Mouse (Mus musculus) heart, embryonic 13.5 days (tissue): Measurements from ENCODE around the gene Gm10842. TPM values are rescaled to one million over a fixed set of nuclear protein-coding genes. Genes with fewer than 3 reads are reported as not detected.
A peak's percentile ranks its signal among the peaks of the same experiment; 100 is the strongest.
"Not testable (repeated sequence)": the region's sequence is repeated elsewhere in the genome, so short reads cannot be mapped to it uniquely, and the experiment has no call there.

Experiments
- ATAC-seq: fragments of 200-750 bp; cut with Nextera tagmentation; 2 replicates; pipeline ENCODE4 v1.8.0; 2017; ENCODE audit warnings: moderate TSS enrichment; ENCODE audit not compliant: insufficient number of reproducible peaks, low FRiP score, low TSS enrichment; ENCODE audit errors: extremely low read depth
- H3K27ac ChIP-seq: fragments of 300-500 bp; sonication (generic); replicated peaks from 2 replicates; pipeline ENCODE4 v1.5.1; 2015; ENCODE audit warnings: moderate library complexity, mild to moderate bottlenecking, inconsistent platforms
- H3K27me3 ChIP-seq: fragments of 300-500 bp; sonication (generic); replicated peaks from 2 replicates; pipeline ENCODE4 v1.6.1; 2015; ENCODE audit warnings: mild to moderate bottlenecking, inconsistent platforms
- H3K36me3 ChIP-seq: fragments of 300-500 bp; sonication (generic); 2 replicates; pipeline ENCODE4 v1.6.1; 2015; ENCODE audit warnings: mild to moderate bottlenecking, inconsistent platforms
- H3K4me1 ChIP-seq: fragments of 300-500 bp; sonication (generic); 2 replicates; pipeline ENCODE4 v1.6.1; 2015; ENCODE audit warnings: inconsistent platforms
- H3K4me2 ChIP-seq: fragments of 300-500 bp; sonication (generic); 2 replicates; pipeline ENCODE4 v1.6.1; 2015; ENCODE audit warnings: inconsistent platforms, mild to moderate bottlenecking, moderate library complexity
- H3K4me3 ChIP-seq: fragments of 300-500 bp; sonication (generic); 2 replicates; pipeline ENCODE4 v1.5.1; 2015; ENCODE audit warnings: moderate library complexity, mild to moderate bottlenecking, inconsistent platforms
- H3K9ac ChIP-seq: fragments of 300-500 bp; sonication (generic); 2 replicates; pipeline ENCODE4 v1.6.1; 2015; ENCODE audit warnings: inconsistent platforms, mild to moderate bottlenecking, moderate library complexity
- H3K9me3 ChIP-seq: fragments of 300-500 bp; sonication (generic); 2 replicates; pipeline ENCODE4 v1.6.1; 2016; ENCODE audit warnings: inconsistent platforms
- WGBS: fragments of 180-500 bp; shearing (Covaris S2); methylation state at CpG from one replicate; pipeline ENCODE4 v1.1.7; 2015; ENCODE audit warnings: mixed read lengths; 5-methylcytosine and 5-hydroxymethylcytosine counted together
- polyA plus RNA-seq: library from polyadenylated mRNA; unstranded; fragments of >200 nt; fragmentation: Nextera tagmentation; extraction: Ambion mirVana; gene quantifications from 2 replicates; pipeline ENCODE4 v1.2.1, GENCODE M21; 2015

The Gm10842 gene
- not detected in 2 replicates for polyA plus RNA-seq

DNA sequence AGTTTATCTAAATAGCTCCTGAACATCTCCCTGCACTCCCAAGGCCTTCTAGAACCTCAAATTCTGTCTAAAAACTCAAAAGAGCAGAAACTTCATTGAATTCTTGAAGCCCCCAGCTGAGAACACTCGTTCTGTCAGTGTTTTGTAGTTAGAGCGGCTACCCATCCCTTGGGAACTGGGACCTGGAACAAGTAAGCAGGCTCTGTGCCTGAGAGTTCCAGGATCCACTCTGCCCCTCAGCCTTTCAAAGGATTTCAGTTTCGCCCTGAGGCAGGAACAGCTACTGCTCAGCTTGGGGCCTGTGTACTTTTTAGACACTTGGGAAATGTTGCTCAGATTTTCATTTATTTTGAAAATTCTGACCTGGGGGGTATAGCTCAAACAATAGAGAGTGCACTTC, at the start of gene Gm10842:
Gene Gm10842, plus strand, starts transcription at position 301 of the 400 bp plus-strand sequence.
- Histone ChIP-seq H3K9ac (no peak within 1 kb of the TSS), H3K36me3 (peaks cover 4% of the 10 kb centered on the region), H3K9me3 (no peaks in the 10 kb centered on the region), H3K27me3 (no peaks in the 10 kb centered on the region), H3K4me3 (no peak within 1 kb of the TSS), H3K4me2 (no peak within 1 kb of the TSS), H3K4me1 (peaks cover 11% of the 10 kb centered on the region), H3K27ac (no peak within 1 kb of the TSS)
- 74% methylated on average over 3 of the region's 3 CpGs for WGBS
- ATAC-seq = no peak

DNA sequence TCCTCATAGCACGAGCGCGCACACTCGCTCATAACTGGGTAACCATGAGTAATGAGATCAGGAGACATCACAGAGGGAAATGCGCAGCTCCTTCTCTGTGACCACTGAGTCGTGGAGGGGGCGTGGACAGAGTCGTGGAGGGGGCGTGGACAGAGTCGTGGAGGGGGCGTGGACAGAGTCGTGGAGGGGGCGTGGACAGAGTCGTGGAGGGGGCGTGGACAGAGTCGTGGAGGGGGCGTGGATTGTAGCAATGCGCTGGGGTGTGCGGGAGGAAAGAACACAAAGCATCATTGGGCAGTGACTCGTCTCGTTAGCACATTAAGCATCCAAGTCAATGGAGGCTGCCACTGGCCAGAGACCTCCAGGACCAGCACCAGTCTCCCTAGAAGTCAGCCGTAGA, 34.2 kb upstream of the Gm10842 start:
- not testable (repeated sequence) for H3K9ac ChIP-seq, H3K4me3 ChIP-seq, H3K9me3 ChIP-seq, H3K4me1 ChIP-seq, ATAC-seq, H3K27ac ChIP-seq, H3K36me3 ChIP-seq, H3K27me3 ChIP-seq
- 0 out of 2 replicates have a peak overlapping the region, but pooled peaks have one; percentile 9 for H3K4me2 ChIP-seq
- 72% methylated on average over 22 of the region's 22 CpGs for WGBS

DNA sequence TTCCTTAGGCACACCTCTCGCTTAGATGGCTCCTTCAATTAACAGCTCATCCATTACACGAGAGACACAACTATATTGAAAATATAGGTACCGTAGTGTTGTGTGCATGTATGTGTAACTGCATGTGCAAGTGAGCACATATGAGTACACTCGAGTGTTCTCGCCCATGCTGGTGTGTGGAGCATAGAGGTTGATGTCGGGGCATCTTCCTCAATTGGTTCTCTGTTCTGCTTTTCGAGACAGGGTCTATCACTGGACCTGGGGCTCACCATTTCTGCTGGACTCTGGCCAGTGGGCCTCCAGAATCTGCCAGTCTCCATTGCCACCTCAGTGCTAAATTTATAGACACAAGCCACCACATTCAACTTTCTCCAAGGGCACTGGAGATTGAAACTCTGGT, 28.9 kb upstream of the Gm10842 start:
- H3K9ac ChIP-seq = no peak overlapping the region
- no peaks in the 10 kb centered on the region for H3K4me1 ChIP-seq
- H3K27me3 ChIP-seq = no peaks in the 10 kb centered on the region
- no peaks in the 10 kb centered on the region for H3K9me3 ChIP-seq
- no peak for ATAC-seq
- WGBS = 75% methylated on average over 7 of the region's 7 CpGs
- no peak overlapping the region for H3K27ac ChIP-seq
- H3K4me2 ChIP-seq = no peak overlapping the region
- H3K4me3 ChIP-seq = no peak overlapping the region
- no peaks in the 10 kb centered on the region for H3K36me3 ChIP-seq

DNA sequence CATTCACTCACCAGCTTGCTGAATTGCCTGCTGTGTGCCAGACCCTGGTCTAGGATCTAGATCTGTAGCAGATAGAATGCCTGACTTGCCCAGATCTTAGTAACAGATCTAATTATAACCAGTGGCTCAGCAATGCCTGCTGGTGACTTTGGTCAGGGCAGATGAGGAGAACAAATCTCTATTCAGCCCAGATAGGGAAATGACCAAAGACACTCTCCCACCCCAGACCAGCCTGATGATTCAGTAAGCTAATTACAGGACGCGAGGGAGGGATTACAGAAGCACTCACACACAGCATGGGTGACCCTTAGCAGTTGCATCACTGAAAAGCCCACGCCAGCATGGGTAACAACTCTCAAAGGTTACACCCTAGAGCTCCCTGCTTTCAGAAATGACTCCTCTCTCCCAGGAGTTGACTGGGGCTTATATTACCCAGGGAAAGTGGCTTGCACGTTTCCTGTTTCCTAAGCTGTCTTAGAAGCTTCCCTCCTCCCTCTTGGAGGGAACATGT, 26.1 kb upstream of the Gm10842 start:
- no peaks in the 10 kb centered on the region for H3K9me3 ChIP-seq
- no peaks in the 10 kb centered on the region for H3K27me3 ChIP-seq
- WGBS = 15% methylated on average over 4 of the region's 4 CpGs
- ATAC-seq = no peak
- H3K36me3 ChIP-seq = no peaks in the 10 kb centered on the region
- no peaks in the 10 kb centered on the region for H3K4me1 ChIP-seq
- no peak overlapping the region for H3K27ac ChIP-seq
- no peak overlapping the region for H3K4me2 ChIP-seq
- no peak overlapping the region for H3K9ac ChIP-seq
- H3K4me3 ChIP-seq = no peak overlapping the region

DNA sequence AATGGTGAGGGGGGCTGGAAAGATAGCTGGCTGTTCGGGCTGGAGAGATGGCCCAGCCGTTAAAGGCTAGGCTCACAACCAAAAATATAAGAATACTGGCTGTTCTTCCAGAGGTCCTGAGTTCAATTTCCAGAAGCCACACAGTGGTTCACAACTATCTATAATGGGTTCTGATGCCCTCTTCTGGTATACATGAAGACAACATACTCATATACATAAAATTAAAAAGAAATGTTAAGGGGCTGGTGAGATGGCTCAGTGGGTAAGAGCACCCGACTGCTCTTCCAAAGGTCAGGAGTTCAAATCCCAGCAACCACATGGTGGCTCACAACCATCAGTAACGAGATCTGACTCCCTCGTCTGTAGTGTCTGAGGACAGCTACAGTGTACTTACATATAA, 24.9 kb upstream of the Gm10842 start:
- not testable (repeated sequence) for H3K9ac ChIP-seq, H3K4me1 ChIP-seq, H3K36me3 ChIP-seq, ATAC-seq, H3K9me3 ChIP-seq, H3K4me3 ChIP-seq, H3K27ac ChIP-seq, H3K4me2 ChIP-seq, H3K27me3 ChIP-seq
- WGBS = 67% methylated on average over 5 of the region's 5 CpGs

DNA sequence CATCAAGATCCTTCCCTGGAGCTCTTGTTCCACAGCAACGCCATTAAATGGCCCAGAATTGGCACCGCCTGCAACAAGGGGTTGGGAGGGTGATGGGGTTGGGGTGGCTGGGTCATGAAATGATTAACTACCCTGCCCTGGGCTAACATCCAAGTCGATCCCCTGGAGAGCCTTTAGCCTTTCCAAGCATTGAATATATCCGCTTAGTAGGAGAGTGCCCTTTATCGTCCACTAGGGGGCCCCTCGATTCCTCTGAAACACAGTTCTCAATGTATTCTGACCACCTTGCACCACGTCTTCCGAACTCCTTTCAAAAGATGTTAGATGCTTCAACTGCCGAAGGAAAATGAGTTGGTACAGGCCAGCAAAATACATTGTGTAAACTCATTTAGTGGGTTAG, 22.7 kb upstream of the Gm10842 start:
- Histone ChIP-seq H3K4me2 (no peak overlapping the region), H3K4me1 (peaks cover 13% of the 10 kb centered on the region), H3K27me3 (no peaks in the 10 kb centered on the region), H3K9me3 (no peaks in the 10 kb centered on the region), H3K9ac (no peak overlapping the region), H3K36me3 (peaks cover 4% of the 10 kb centered on the region), H3K4me3 (no peak overlapping the region), H3K27ac (no peak overlapping the region)
- no peak for ATAC-seq
- 10% methylated on average over 9 of the region's 9 CpGs for WGBS

DNA sequence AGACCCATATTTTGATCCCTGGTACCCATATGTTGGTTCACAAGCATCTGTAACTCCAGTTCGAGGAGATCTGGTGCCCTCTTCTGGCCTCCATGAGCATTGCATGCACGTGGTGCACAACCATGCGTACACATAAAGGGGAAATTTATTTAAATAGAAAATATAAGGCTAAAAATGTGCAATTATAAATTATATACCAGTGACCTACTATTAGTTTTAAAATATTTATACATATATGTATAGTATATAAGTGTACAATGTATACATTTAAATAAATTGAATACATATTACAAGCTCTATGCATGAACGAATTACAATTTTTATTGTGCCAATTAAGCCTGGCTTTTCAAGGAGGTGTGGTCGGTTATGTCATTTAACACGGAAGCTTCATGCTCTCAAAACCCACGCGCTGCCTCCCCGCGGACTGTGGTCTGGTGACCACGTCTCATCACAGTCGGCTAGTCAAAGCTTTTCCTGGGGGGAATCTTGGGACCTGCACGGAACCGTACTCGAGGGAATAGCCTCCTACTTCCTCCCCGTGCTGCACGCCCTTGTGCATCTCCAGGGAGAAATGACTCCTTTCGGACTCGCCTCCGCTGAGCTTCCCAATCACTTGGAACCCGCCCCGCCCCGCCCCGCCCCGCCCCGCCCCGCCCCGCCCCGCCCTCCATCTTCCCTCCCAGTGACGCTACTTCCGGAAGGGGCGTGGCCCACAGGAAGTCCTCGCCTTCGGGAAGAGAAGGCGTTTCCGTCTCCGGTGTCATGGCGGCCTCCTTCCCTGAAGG, 20.8 kb upstream of the Gm10842 start, which contains the start of gene Mettl2:
Gene Mettl2, plus strand, starts transcription at position 691 of the 785 bp plus-strand sequence.
- Histone ChIP-seq H3K27ac (peak within 1 kb of the TSS; percentile 77), H3K9ac (peak within 1 kb of the TSS; percentile 83), H3K4me3 (peak within 1 kb of the TSS; percentile 82), H3K9me3 (no peaks in the 10 kb centered on the region), H3K4me2 (peak within 1 kb of the TSS; percentile 91), H3K4me1 (peaks cover 13% of the 10 kb centered on the region), H3K27me3 (no peaks in the 10 kb centered on the region), H3K36me3 (peaks cover 23% of the 10 kb centered on the region)
- WGBS = 3% methylated on average over 34 of the region's 38 CpGs
- ATAC-seq = peak; percentile 93

DNA sequence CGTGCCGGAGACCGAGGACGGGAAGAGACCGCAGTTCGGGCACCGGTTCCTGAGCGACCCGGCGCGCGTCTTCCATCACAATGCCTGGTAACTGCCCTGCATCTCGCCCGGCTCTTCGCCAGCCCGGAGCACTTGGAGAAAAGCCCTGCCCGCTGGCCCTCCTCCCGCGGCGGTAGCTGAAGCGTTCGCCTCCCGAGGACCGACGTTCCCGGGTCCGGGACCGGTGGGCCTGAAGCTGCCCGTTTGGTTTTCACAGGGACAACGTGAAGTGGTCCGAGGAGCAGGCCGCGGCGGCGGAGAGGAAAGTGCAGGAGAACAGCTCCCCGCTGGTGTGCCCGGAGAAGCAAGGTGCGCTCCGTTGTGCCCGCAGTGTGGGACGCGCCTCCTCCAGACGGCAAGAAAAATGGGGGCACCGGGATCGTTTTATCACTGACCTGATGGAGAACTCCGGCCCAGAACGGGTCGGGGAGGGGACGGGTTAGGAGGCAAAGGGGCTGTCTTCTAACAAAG, 20.1 kb upstream of the Gm10842 start:
- H3K27me3 ChIP-seq = no peaks in the 10 kb centered on the region
- peak overlapping the region; percentile 91 for H3K4me2 ChIP-seq
- H3K36me3 ChIP-seq = peaks cover 30% of the 10 kb centered on the region
- whole genome bisulfite sequencing = under 1% methylated on average over 49 of the region's 49 CpGs
- peak overlapping the region; percentile 82 for H3K4me3 ChIP-seq
- no peak for ATAC-seq
- H3K27ac ChIP-seq = no peak overlapping the region
- H3K9ac ChIP-seq = peak overlapping the region; percentile 83
- peaks cover 13% of the 10 kb centered on the region for H3K4me1 ChIP-seq
- H3K9me3 ChIP-seq = no peaks in the 10 kb centered on the region

DNA sequence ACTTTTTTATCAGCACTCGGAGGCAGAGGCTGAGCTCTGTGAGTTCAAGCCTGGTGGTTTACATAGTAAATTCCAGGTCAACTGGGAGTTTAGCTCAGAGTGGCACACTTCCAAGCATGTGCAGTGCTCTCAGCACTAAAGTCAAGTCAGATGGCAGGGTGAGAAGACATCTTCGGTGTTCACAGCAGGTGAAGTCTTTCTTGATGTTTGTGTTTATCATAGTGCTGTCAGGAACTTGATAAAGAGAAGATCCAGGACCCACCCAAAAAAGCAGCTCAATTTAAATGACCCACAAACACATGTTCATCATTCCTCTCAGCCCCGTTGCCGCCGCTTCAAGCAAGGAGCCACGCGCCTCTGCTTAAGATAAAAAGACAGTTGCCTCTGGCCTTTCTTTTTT, 11.0 kb upstream of the Gm10842 start:
- peaks cover 99% of the 10 kb centered on the region for H3K36me3 ChIP-seq
- no peak overlapping the region for H3K9ac ChIP-seq
- H3K4me3 ChIP-seq = no peak overlapping the region
- H3K9me3 ChIP-seq = no peaks in the 10 kb centered on the region
- ATAC-seq = no peak
- 78% methylated on average over 7 of the region's 7 CpGs for WGBS
- H3K27ac ChIP-seq = no peak overlapping the region
- no peaks in the 10 kb centered on the region for H3K4me1 ChIP-seq
- no peaks in the 10 kb centered on the region for H3K27me3 ChIP-seq
- H3K4me2 ChIP-seq = no peak overlapping the region

DNA sequence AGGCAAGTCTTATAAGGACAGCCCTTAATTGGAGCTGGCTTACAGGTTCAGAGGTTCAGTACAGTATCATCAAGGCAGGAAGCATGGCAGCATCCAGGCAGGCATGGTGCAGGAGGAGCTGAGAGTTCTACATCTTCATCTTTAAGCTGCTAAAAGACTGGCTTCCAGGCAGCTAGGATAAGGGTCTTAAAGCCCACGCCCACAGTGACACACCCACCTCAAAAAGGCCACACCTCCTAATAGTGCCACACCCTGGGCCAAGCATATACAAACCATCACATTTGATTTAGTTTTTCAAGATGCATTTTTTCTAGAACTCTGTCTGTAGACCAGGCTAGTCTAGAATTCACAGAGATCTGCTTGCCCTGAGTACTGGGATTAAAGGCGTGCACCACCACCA, 9.4 kb upstream of the Gm10842 start:
- not testable (repeated sequence) for H3K27me3 ChIP-seq, H3K9me3 ChIP-seq, H3K4me1 ChIP-seq, H3K4me2 ChIP-seq, H3K9ac ChIP-seq, H3K4me3 ChIP-seq, H3K27ac ChIP-seq, ATAC-seq
- WGBS = 87% methylated on average over 2 of the region's 2 CpGs
- peaks cover 94% of the 10 kb centered on the region for H3K36me3 ChIP-seq

DNA sequence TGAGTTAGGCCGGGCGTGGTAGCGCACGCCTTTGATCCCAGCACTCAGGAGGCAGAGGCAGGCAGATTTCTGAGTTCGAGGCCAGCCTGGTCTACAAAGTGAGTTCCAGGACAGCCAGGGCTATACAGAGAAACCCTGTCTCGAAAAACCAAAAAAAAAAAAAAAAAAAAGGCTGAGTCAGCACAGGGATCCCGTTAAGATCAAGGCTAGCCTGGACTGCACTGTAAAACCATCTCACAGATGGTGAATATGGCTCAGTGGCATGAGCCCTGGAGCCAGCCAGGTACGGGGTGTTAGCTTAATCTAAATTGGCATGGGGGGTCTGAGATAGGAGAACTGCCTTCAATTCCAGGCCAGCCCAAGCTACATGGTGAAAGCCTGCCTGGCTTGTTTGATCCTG, 6.2 kb upstream of the Gm10842 start:
- H3K9me3 ChIP-seq, H3K27me3 ChIP-seq, H3K4me1 ChIP-seq, H3K4me2 ChIP-seq, H3K9ac ChIP-seq, H3K27ac ChIP-seq, ATAC-seq, H3K4me3 ChIP-seq: not testable (repeated sequence)
- H3K36me3 ChIP-seq = peaks cover 62% of the 10 kb centered on the region
- 90% methylated on average over 8 of the region's 8 CpGs for WGBS

DNA sequence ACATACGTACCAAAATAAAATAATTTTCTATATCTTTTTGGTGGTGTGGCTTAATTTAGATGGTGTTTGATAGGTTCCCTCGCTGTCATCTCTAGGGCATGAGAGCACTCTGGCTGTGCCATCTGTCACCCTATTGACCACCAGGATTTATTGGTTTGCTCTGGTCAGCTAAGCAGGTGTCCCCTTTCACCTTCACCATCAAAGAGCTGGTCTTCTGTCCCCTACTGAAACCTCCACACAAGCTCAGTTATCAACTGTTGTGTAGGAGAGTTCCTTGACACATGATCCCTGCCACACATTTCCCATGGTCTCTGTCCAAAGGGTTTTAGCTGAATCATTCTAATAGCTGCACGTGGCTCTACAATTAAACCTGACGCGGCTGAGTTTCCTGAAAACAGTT, 5.6 kb upstream of the Gm10842 start:
- no peak for ATAC-seq
- Histone ChIP-seq H3K36me3 (peaks cover 56% of the 10 kb centered on the region), H3K4me1 (no peaks in the 10 kb centered on the region), H3K4me2 (no peak overlapping the region), H3K27ac (no peak overlapping the region), H3K27me3 (no peaks in the 10 kb centered on the region), H3K9ac (no peak overlapping the region), H3K9me3 (no peaks in the 10 kb centered on the region), H3K4me3 (no peak overlapping the region)
- 89% methylated on average over 5 of the region's 5 CpGs for WGBS
